Mouse (Mus musculus) heart, embryonic 14.5 days (tissue): Measurements from ENCODE around the gene Usp5. TPM values are rescaled to one million over a fixed set of nuclear protein-coding genes. Genes with fewer than 3 reads are reported as not detected.
A peak's percentile ranks its signal among the peaks of the same experiment; 100 is the strongest.

ENCODE experiments used
- ATAC-seq: fragments of 200-750 bp; cut with Nextera tagmentation; 2 replicates; pipeline ENCODE4 v1.8.0; 2017; ENCODE audit warnings: low read depth, moderate TSS enrichment; ENCODE audit not compliant: insufficient number of reproducible peaks, insufficient read depth, low FRiP score
- H3K27ac ChIP-seq, 2 experiments: fragments of 200-500 bp in 1 of 2; fragments of 300-500 bp in 1 of 2; sonication (generic) in 1 of 2; replicated peaks in 1 of 2; 2 replicates each; pipeline ENCODE4 v1.5.1; 2012 to 2014; ENCODE audit warnings: low read depth in 2 of 2, low read length in 2 of 2, control low read depth in 1 of 2, mild to moderate bottlenecking in 1 of 2, mixed read lengths in 1 of 2; ENCODE audit not compliant: control insufficient read depth in 1 of 2, insufficient read depth in 1 of 2
- H3K27me3 ChIP-seq: fragments of 300-500 bp; sonication (generic); 2 replicates; pipeline ENCODE4 v1.6.1; 2014; ENCODE audit warnings: mild to moderate bottlenecking, low read length, control low read depth; ENCODE audit not compliant: control insufficient read depth, insufficient read depth
- H3K36me3 ChIP-seq: fragments of 300-500 bp; sonication (generic); 2 replicates; pipeline ENCODE4 v1.6.1; 2014; ENCODE audit warnings: mild to moderate bottlenecking, control low read depth, low read length, mixed read lengths; ENCODE audit not compliant: control insufficient read depth, insufficient read depth
- H3K4me1 ChIP-seq, 2 experiments: fragments of 200-500 bp in 1 of 2; fragments of 300-500 bp in 1 of 2; sonication (generic) in 1 of 2; 2 replicates each; pipeline ENCODE4 v1.6.1; 2012 to 2014; ENCODE audit warnings: low read length in 2 of 2, control low read depth in 1 of 2, mixed read lengths in 1 of 2; ENCODE audit not compliant: control insufficient read depth in 2 of 2, insufficient read depth in 2 of 2
- H3K4me2 ChIP-seq: fragments of 300-500 bp; sonication (generic); 2 replicates; pipeline ENCODE4 v1.6.1; 2014; ENCODE audit warnings: mild to moderate bottlenecking, low read length
- H3K4me3 ChIP-seq, 2 experiments: fragments of 200-500 bp in 1 of 2; fragments of 300-500 bp in 1 of 2; sonication (generic) in 1 of 2; 2 replicates each; pipeline ENCODE4 v1.5.1; 2012 to 2014; ENCODE audit warnings: low read length in 2 of 2, mild to moderate bottlenecking in 2 of 2, control low read depth in 1 of 2, low read depth in 1 of 2, moderate library complexity in 1 of 2; ENCODE audit not compliant: control insufficient read depth in 1 of 2, insufficient read depth in 1 of 2
- H3K9ac ChIP-seq: fragments of 300-500 bp; sonication (generic); 2 replicates; pipeline ENCODE4 v1.6.1; 2014; ENCODE audit warnings: mild to moderate bottlenecking, low read length
- H3K9me3 ChIP-seq: fragments of 300-500 bp; sonication (generic); 2 replicates; pipeline ENCODE4 v1.6.1; 2016; ENCODE audit warnings: low read length, control low read depth; ENCODE audit not compliant: control insufficient read depth
- WGBS: fragments of 180-500 bp; shearing (Covaris S2); extraction: QIAGEN DNeasy Blood & Tissue Kit; methylation state at CpG from one replicate; pipeline ENCODE4 v1.1.7; 2014; 5-methylcytosine and 5-hydroxymethylcytosine counted together
- polyA plus RNA-seq: library from polyadenylated mRNA; unstranded; fragments of >200 nt; fragmentation: Nextera tagmentation; extraction: Ambion mirVana; gene quantifications from 2 replicates; pipeline ENCODE4 v1.2.1, GENCODE M21; 2014

The Usp5 gene
- polyA plus RNA-seq, 1 experiment from 2014 or later: 85.9 TPM

DNA sequence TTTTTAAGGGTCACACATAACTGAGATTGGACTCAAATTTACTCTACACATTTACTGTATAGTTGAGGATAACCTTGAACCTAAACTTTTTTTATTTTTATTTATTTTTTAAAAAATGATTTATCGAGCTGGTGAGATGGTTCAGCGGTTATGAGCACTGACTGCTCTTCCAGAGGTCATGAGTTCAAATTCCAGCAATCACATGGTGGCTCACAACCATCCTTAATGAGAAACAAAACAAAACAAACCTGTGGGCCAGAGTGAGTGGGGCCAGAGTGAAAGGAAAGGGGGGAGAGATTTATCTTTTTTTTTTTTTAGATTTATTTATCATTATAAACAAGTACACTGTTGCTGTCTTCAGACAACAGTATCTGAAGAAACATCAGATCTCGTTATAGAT, 37.4 kb downstream of the Usp5 start:
- Histone ChIP-seq H3K36me3 (no peaks in the 10 kb centered on the region), H3K9ac (no peak overlapping the region), H3K9me3 (no peaks in the 10 kb centered on the region), H3K27me3 (no peaks in the 10 kb centered on the region), H3K4me3 (no peak overlapping the region), H3K4me2 (no peak overlapping the region), H3K27ac (no peak overlapping the region), H3K4me1 (no peaks in the 10 kb centered on the region)
- ATAC-seq: no peak
- 76% methylated on average over 3 of the region's 3 CpGs for WGBS

DNA sequence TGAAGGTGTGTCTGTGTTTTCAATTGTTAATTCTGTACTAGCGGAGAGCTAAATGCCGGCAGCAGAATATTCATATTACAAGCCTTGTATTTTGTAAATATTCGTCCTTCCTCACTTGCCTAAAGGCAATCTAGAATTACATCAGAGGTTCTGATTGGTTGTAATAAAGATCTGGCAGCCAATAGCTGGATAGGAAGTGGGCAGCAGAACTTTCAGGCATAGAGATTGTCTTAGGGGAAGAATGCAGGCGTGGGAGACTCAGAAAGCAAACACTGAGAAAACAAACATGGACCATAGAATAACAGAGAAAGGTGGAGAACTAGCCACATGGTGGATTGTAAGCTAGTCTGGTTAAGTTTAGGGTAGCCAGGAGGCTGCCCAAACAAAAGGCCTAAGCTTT, 39.2 kb downstream of the Usp5 start:
- no peaks in the 10 kb centered on the region for H3K9me3 ChIP-seq
- no peak overlapping the region for H3K27ac ChIP-seq
- no peak overlapping the region for H3K4me3 ChIP-seq
- no peaks in the 10 kb centered on the region for H3K36me3 ChIP-seq
- no peaks in the 10 kb centered on the region for H3K27me3 ChIP-seq
- H3K4me1 ChIP-seq: no peaks in the 10 kb centered on the region
- no peak for ATAC-seq
- no peak overlapping the region for H3K4me2 ChIP-seq
- H3K9ac ChIP-seq: no peak overlapping the region
- WGBS: 65% methylated on average over 4 of the region's 4 CpGs

DNA sequence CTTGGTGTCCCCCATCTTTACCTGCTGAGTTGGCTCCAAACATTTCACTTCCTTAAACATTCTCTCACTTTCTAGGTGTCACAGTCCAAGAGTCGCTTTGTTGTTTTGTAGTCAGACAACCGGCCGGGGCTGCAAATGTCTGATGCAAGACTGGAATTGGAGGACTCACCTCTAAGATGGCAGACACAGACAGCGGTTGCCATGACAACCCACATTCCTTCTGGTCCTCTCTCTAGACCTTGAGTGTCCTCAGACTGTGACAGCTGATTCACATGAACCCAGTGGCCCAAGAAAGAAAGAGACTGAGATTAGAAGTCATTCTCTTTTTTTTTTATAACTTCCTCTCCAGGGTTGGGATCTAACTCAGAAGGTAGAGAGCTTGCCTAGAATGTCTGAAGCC, 39.8 kb downstream of the Usp5 start:
- H3K36me3 ChIP-seq: no peaks in the 10 kb centered on the region
- 77% methylated on average over 4 of the region's 4 CpGs for WGBS
- H3K27me3 ChIP-seq: no peaks in the 10 kb centered on the region
- no peak overlapping the region for H3K4me2 ChIP-seq
- no peak overlapping the region for H3K27ac ChIP-seq
- H3K9me3 ChIP-seq: no peaks in the 10 kb centered on the region
- ATAC-seq: no peak
- no peak overlapping the region for H3K9ac ChIP-seq
- no peaks in the 10 kb centered on the region for H3K4me1 ChIP-seq
- H3K4me3 ChIP-seq: no peak overlapping the region

DNA sequence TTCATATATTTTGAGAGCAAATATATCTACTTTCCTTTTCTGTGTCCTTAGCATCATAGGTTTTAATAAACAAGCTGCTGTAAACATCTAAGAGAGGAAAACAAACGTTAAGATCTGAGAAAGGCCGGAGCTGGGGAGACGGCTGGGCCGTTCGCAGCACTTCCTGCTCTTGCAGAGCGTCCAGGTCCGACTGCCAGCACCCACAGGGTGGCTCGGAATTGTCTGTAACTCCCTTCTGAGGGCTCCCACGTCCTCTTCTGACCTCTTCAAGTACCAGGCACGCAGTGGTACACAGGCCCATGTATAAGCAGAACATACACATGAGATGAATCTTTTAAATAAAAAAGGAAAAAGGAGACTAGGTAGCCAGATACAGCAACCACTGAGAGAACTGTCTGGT, 41.6 kb downstream of the Usp5 start:
- H3K9me3 ChIP-seq: no peaks in the 10 kb centered on the region
- WGBS: 63% methylated on average over 10 of the region's 10 CpGs
- peaks cover 0 to under 1% of the 10 kb centered on the region in 2 experiments; a peak in 1 of 4 replicates for H3K4me1 ChIP-seq
- H3K27me3 ChIP-seq: no peaks in the 10 kb centered on the region
- H3K9ac ChIP-seq: no peak overlapping the region
- H3K36me3 ChIP-seq: no peaks in the 10 kb centered on the region
- H3K4me2 ChIP-seq: no peak overlapping the region
- no peak overlapping the region for H3K27ac ChIP-seq
- no peak overlapping the region for H3K4me3 ChIP-seq
- no peak for ATAC-seq

DNA sequence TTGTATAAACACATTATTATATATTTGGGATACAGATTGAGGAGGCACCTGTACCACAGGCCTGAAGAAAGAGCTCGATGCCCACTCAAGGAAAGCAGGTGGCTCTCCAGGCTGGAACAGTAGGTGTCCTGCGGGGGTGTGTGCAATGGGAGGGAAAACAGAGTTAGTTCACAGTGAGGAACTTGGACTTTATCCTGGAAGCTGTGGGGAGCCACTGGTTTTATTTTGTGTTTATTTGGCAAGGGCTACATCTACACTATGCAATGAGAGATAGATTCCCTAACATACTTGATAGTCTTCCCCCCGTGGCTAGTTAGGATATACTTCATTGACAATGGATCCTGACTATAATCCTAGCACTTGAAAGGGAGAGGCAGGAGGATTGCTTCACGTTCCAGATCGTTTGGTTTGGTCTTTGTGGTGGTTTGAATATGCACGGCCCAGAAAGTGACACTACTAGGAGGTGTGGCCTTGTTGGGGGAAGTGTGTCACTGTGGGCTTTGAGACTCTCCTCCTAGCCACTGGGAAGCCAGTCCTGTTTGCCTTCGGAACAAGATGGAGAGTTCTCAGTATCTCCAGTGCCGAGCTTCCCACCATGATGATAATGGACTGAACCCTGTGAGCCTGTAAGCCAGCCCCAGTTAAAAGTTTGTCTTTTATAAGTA, 42.4 kb downstream of the Usp5 start:
- Histone ChIP-seq H3K4me2 (no peak overlapping the region), H3K9me3 (no peaks in the 10 kb centered on the region), H3K36me3 (no peaks in the 10 kb centered on the region), H3K27ac (no peak overlapping the region), H3K4me1 (peaks cover 2 to 4% of the 10 kb centered on the region in 2 experiments; a peak in 1 of 4 replicates), H3K9ac (no peak overlapping the region), H3K4me3 (no peak overlapping the region), H3K27me3 (no peaks in the 10 kb centered on the region)
- WGBS: 54% methylated on average over 8 of the region's 8 CpGs
- ATAC-seq: no peak

DNA sequence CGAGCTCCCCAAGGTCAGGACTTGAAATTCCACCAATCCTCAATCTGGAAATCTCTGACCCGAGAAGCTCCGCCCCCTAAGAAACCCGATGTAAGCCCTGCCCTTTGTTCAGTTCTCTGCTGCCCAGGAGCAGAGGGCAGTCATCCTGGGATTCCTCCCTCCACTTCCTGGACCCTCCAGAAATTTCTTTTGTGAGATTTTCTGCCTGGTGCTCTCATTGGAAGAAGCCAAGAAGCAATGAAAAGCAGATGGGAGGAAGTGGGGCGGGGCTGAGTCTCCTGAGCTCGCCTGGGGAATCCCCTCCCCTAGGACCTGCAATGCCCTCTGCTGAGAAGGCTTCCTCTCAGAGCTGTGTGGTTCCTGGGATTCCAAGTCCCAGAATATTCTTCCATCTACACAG, 46.8 kb downstream of the Usp5 start:
- H3K9ac ChIP-seq: no peak overlapping the region
- no peaks in the 10 kb centered on the region for H3K9me3 ChIP-seq
- no peak for ATAC-seq
- H3K27ac ChIP-seq: no peak overlapping the region
- H3K4me2 ChIP-seq: peak overlapping the region; percentile 46
- H3K4me1 ChIP-seq: peaks cover 7 to 13% of the 10 kb centered on the region in 2 experiments; a peak in 3 of 4 replicates
- H3K27me3 ChIP-seq: peaks cover 21% of the 10 kb centered on the region
- H3K36me3 ChIP-seq: no peaks in the 10 kb centered on the region
- peak overlapping the region; percentile 8 to 28; a peak in 2 of 4 replicates for H3K4me3 ChIP-seq
- WGBS: 19% methylated on average over 6 of the region's 6 CpGs

DNA sequence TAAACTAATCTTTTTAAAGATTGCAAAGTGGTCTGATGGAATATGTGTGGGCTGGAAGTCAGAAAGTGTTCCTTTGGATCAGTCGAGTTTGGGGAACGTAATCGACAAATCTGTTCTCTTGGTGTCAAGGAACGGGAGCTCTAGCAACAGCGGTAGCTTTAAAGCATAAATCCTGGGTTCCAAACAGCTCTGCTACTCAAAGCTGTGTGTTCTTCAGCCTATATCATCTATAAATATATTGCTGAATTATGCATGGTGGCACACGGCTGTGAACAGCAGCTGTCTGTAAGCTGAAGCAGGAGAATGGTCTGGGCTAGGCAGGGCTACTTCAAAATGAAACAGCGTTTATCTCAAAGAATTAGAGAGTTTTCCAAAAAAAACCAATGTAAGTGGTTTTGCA, 48.4 kb downstream of the Usp5 start:
- WGBS: 92% methylated on average over 7 of the region's 7 CpGs
- Histone ChIP-seq H3K27me3 (peaks cover 21% of the 10 kb centered on the region), H3K9me3 (no peaks in the 10 kb centered on the region), H3K4me2 (no peak overlapping the region), H3K4me1 (peaks cover 7 to 13% of the 10 kb centered on the region in 2 experiments; a peak in 3 of 4 replicates), H3K36me3 (no peaks in the 10 kb centered on the region), H3K27ac (no peak overlapping the region), H3K4me3 (no peak overlapping the region), H3K9ac (no peak overlapping the region)
- no peak for ATAC-seq

DNA sequence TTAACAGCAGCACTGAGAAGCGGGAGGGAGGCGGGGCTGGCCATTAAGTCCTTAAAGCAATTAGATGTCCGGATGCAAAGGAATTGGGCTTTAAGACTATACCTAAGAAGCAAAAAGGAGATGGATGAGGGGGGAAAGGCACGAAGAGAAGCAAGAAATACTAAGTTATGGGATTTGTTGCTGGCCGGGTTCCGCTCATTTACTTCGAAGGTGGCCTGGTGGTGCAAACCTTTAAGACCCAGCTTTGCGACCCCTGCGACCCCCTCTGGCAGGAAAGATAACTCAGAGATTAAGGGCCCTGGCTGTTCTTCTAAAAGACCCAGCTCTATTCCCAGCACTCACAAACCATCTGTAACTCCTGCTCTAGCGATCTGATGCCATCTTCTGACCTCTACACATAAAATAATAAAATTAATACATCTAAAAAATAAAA, 49.3 kb downstream of the Usp5 start:
- H3K9ac ChIP-seq: peak overlapping the region; percentile 68
- no peak for ATAC-seq
- H3K27ac ChIP-seq: no peak overlapping the region
- no peaks in the 10 kb centered on the region for H3K9me3 ChIP-seq
- H3K36me3 ChIP-seq: no peaks in the 10 kb centered on the region
- 7% methylated on average over 10 of the region's 10 CpGs for WGBS
- H3K4me2 ChIP-seq: peak overlapping the region; percentile 77
- H3K27me3 ChIP-seq: peaks cover 21% of the 10 kb centered on the region
- H3K4me1 ChIP-seq: peaks cover 7 to 13% of the 10 kb centered on the region in 2 experiments; a peak in 3 of 4 replicates
- peak overlapping the region; percentile 43 to 44 for H3K4me3 ChIP-seq
